Mouse (Mus musculus) frontal cortex, adult (tissue): ENCODE results near the gene Shank2.

Experiments
- ATAC-seq: cut with Nextera tagmentation; 2 replicates; pipeline ENCODE4 v1.9.2; 2017; ENCODE audit warnings: mild to moderate bottlenecking, moderate library complexity, mixed read lengths; ENCODE audit not compliant: low TSS enrichment

Gene Shank2

GRCm38 (mm10) chr7:144228683-144229082 lies 227.0 kb downstream of the Shank2 start:
- ATAC-seq: peak; percentile 60; the same call in 1 of the 2 replicates

GRCm38 (mm10) chr7:144229421-144229820 lies 227.7 kb downstream of the Shank2 start:
- ATAC-seq: no peak

- no peak for ATAC-seq
Measured at GRCm38 (mm10) chr7:144232132-144232706, 230.5 kb downstream of the Shank2 start.

- no peak for ATAC-seq
Measured at GRCm38 (mm10) chr7:144233479-144233878, 231.8 kb downstream of the Shank2 start.

GRCm38 (mm10) chr7:144234783-144235182 lies 233.1 kb downstream of the Shank2 start:
- ATAC-seq: no peak

- peak; percentile 66 for ATAC-seq
Measured at GRCm38 (mm10) chr7:144235523-144235922, 233.8 kb downstream of the Shank2 start.

GRCm38 (mm10) chr7:144236802-144237201 lies 235.1 kb downstream of the Shank2 start:
- peak; percentile 45 for ATAC-seq

GRCm38 (mm10) chr7:144238409-144238808 lies 236.7 kb downstream of the Shank2 start:
- no peak for ATAC-seq

- no peak for ATAC-seq
Measured at GRCm38 (mm10) chr7:144238992-144239391, 237.3 kb downstream of the Shank2 start.

GRCm38 (mm10) chr7:144239571-144240370 lies 238.0 kb downstream of the Shank2 start:
- ATAC-seq: peak; percentile 61

- no peak for ATAC-seq
Measured at GRCm38 (mm10) chr7:144240736-144241343, 239.1 kb downstream of the Shank2 start.

GRCm38 (mm10) chr7:144244203-144244602 lies 242.5 kb downstream of the Shank2 start:
- no peak for ATAC-seq

- ATAC-seq: no peak
Measured at GRCm38 (mm10) chr7:144246271-144246670, 244.5 kb downstream of the Shank2 start.

GRCm38 (mm10) chr7:144248686-144249422 lies 247.1 kb downstream of the Shank2 start:
- no peak for ATAC-seq

- ATAC-seq: peak; percentile 76
Measured at GRCm38 (mm10) chr7:144250791-144251190, 249.1 kb downstream of the Shank2 start.

GRCm38 (mm10) chr7:144251250-144251649 lies 249.5 kb downstream of the Shank2 start:
- peak; percentile 69 for ATAC-seq

GRCm38 (mm10) chr7:144254674-144255246 lies 253.0 kb downstream of the Shank2 start:
- no peak for ATAC-seq

GRCm38 (mm10) chr7:144257821-144258220 lies 256.1 kb downstream of the Shank2 start:
- no peak for ATAC-seq

GRCm38 (mm10) chr7:144258332-144258731 lies 256.6 kb downstream of the Shank2 start:
- ATAC-seq: no peak

- ATAC-seq: no peak
Measured at GRCm38 (mm10) chr7:144262666-144263065, 260.9 kb downstream of the Shank2 start.

GRCm38 (mm10) chr7:144266745-144267144 lies 265.0 kb downstream of the Shank2 start:
- no peak for ATAC-seq

GRCm38 (mm10) chr7:144268329-144268728 lies 266.6 kb downstream of the Shank2 start:
- peak; percentile 78 for ATAC-seq
